Mouse (Mus musculus): ENCODE data around the gene Gm10256.
"Not testable (repeated sequence)": the region's sequence is repeated elsewhere in the genome, so short reads cannot be mapped to it uniquely, and the experiment has no call there.

Gm10256 gene

GRCm38 (mm10) chrY:2830380-2830779 lies at the start of gene Gm10256, which contains the start of gene Rbmy:
TSS of gene Gm10256 (plus strand) at chrY:2830699.
TSS of gene Rbmy (plus strand) at chrY:2830680.
- not testable (repeated sequence) for DNase-seq (ENCODE audit: low read depth, low spot score)

- DNase-seq (ENCODE audit: low read depth, low spot score): not testable (repeated sequence)
These were observed 34.4 kb upstream of the Gm10256 start, which contains the start of gene Gm4064 for GRCm38 (mm10) chrY:2796105-2796504. TSS of gene Gm4064 (minus strand) at chrY:2796205.

DNA sequence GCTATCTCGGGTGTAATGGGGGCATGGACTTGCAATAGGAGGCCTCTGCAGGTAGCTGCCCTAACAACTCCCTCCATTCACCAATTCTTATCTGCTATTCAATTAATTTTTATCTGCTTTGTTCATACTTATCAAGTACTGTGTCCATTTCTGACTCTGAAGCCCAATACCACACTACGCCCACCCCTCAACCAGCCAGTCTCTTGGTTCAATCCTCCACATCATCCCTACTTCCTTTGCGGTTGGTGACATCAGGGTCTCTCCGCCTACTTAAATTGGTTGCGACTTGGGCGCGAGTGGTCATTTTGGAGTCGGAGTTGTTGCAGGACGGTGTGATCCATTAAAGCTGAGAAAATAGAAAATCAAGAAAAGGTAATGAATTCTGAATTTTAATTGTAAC lies 70.2 kb downstream of the Gm10256 start, which contains the start of gene Gm10352:
Gm10352 (plus strand) TSS at position 301 of the 400 bp plus-strand sequence.
- DNase-seq (ENCODE audit: low read depth, low spot score): not testable (repeated sequence)

Measured in brain, adult 2 months (tissue).